Mouse (Mus musculus): ENCODE results near the gene Btbd35f29. TPM values are rescaled to one million over a fixed set of nuclear protein-coding genes. Genes with fewer than 3 reads are reported as not detected.
"Not testable (repeated sequence)": the region's sequence is repeated elsewhere in the genome, so short reads cannot be mapped to it uniquely, and the experiment has no call there.

Btbd35f29 gene
- not detected in 2 replicates for total RNA-seq (2014; rRNA removed; ENCODE audit: low replicate concordance)
- not detected in 2 replicates for polyA plus RNA-seq (2015; fragmentation: Nextera tagmentation; extraction: Ambion mirVana)

GRCm38 (mm10) chrX:31117374-31117773 lies at the start of gene Btbd35f29:
Btbd35f29 (plus strand) TSS chrX:31117674.
- H3K36me3 ChIP-seq (replicated peaks; ENCODE audit: control insufficient read depth, insufficient read depth, low read length); H3K27ac ChIP-seq (ENCODE audit: low read depth); H3K4me1 ChIP-seq (ENCODE audit: control insufficient read depth, insufficient read depth); H3K27me3 ChIP-seq (ENCODE audit: control insufficient read depth, insufficient read depth, low read length); H3K9ac ChIP-seq (replicated peaks; ENCODE audit: low read depth, low read length); H3K9me3 ChIP-seq (replicated peaks; ENCODE audit: control insufficient read depth, low read length); H3K4me3 ChIP-seq (ENCODE audit: low read depth, low read length); ATAC-seq (ENCODE audit: insufficient read depth, low read depth); DNase-seq (ENCODE audit: low spot score); H3K4me2 ChIP-seq (ENCODE audit: low read depth, low read length): not testable (repeated sequence)
- no CpG with 5 or more reads among the region's 4 CpGs for WGBS

DNA sequence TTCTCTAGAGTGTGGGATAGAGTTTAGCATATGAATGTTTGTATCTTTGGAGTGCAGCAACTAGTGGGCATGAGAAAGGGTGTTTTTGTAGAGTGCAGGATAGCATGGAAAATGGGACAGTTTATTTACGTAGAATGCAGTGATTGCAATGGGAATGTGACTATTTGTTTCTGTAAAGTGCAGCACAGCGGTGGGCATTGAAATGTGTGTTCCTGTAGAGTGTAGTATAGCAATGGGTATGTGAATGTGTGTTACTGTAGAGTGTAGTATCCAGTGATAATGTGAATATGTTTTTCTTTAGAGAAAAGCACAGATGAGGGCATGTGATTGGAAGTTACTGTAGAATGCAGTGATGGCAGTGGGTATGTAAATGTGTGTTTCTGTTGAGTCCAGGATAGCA lies 23.9 kb downstream of the Btbd35f29 start:
- not testable (repeated sequence) for H3K4me2 ChIP-seq (ENCODE audit: low read depth, low read length); H3K9ac ChIP-seq (replicated peaks; ENCODE audit: low read depth, low read length); ATAC-seq (ENCODE audit: insufficient read depth, low read depth); H3K27me3 ChIP-seq (ENCODE audit: control insufficient read depth, insufficient read depth, low read length); H3K27ac ChIP-seq (ENCODE audit: low read depth); H3K9me3 ChIP-seq (replicated peaks; ENCODE audit: control insufficient read depth, low read length); H3K36me3 ChIP-seq (replicated peaks; ENCODE audit: control insufficient read depth, insufficient read depth, low read length); H3K4me1 ChIP-seq (ENCODE audit: control insufficient read depth, insufficient read depth); H3K4me3 ChIP-seq (ENCODE audit: low read depth, low read length); DNase-seq (ENCODE audit: low spot score)
- 62% methylated on average over 2 of the region's 2 CpGs for WGBS

DNA sequence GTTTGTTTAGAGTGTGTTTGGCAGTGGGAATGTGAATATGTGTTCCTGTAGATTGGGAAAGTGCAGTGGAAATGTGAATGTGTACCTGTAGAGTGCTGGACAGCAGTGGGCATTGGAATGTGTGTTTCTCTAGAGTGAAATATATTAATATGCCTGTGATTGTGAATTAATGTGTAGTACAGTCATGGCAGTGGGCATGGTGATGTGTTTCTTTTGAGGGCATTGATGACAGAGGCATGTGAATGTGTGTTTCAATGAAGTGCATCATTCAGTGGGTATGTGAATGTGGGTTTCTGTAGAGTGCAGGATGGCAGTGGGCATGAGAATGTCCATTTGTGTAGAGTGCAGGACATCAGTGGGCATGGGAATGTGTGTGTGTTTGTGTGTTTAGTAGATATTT lies 27.7 kb downstream of the Btbd35f29 start:
- H3K4me3 ChIP-seq (ENCODE audit: low read depth, low read length); H3K9ac ChIP-seq (replicated peaks; ENCODE audit: low read depth, low read length); H3K4me2 ChIP-seq (ENCODE audit: low read depth, low read length); H3K36me3 ChIP-seq (replicated peaks; ENCODE audit: control insufficient read depth, insufficient read depth, low read length); H3K27ac ChIP-seq (ENCODE audit: low read depth); H3K27me3 ChIP-seq (ENCODE audit: control insufficient read depth, insufficient read depth, low read length); H3K9me3 ChIP-seq (replicated peaks; ENCODE audit: control insufficient read depth, low read length); DNase-seq (ENCODE audit: low spot score); H3K4me1 ChIP-seq (ENCODE audit: control insufficient read depth, insufficient read depth); ATAC-seq (ENCODE audit: insufficient read depth, low read depth): not testable (repeated sequence)

DNA sequence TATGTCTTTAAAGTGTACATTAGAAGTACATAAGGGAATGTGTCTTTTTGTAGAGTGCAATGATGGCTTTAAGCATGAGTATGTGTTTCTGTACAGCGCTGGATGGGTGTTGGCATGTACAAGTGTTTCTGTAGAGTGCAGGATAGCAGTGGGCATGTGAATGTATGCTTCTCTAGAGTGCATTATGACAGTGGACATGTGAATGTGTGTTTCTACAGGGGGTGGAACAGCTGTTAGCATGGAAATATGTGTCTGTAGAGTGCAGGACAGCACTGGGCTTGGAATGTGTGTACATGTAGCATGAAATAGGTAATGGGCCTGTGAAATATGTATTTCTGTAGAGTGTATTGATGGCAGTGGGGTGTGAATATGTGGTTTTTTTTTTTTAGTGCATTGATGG lies 28.4 kb downstream of the Btbd35f29 start:
- not testable (repeated sequence) for H3K4me3 ChIP-seq (ENCODE audit: low read depth, low read length)

GRCm38 (mm10) chrX:31158534-31159085 lies 41.1 kb downstream of the Btbd35f29 start:
- WGBS = 63% methylated on average over 2 of the region's 2 CpGs
- not testable (repeated sequence) for ATAC-seq (ENCODE audit: insufficient read depth, low read depth)

More for the DNA sequence above, 28.4 kb downstream of the Btbd35f29 start:
- not testable (repeated sequence) for H3K9ac ChIP-seq (replicated peaks; ENCODE audit: low read depth, low read length); H3K27me3 ChIP-seq (ENCODE audit: control insufficient read depth, insufficient read depth, low read length); DNase-seq (ENCODE audit: low spot score); H3K4me2 ChIP-seq (ENCODE audit: low read depth, low read length); H3K27ac ChIP-seq (ENCODE audit: low read depth); H3K9me3 ChIP-seq (replicated peaks; ENCODE audit: control insufficient read depth, low read length); ATAC-seq (ENCODE audit: insufficient read depth, low read depth); H3K4me1 ChIP-seq (ENCODE audit: control insufficient read depth, insufficient read depth); H3K36me3 ChIP-seq (replicated peaks; ENCODE audit: control insufficient read depth, insufficient read depth, low read length)
- WGBS = 78% methylated on average over 1 of the region's 1 CpGs

GRCm38 (mm10) chrX:31159450-31160322 lies 42.2 kb downstream of the Btbd35f29 start:
- ATAC-seq (ENCODE audit: insufficient read depth, low read depth) = not testable (repeated sequence)

More at GRCm38 (mm10) chrX:31158534-31159085, 41.1 kb downstream of the Btbd35f29 start:
- not testable (repeated sequence) for H3K4me2 ChIP-seq (ENCODE audit: low read depth, low read length); H3K4me3 ChIP-seq (ENCODE audit: low read depth, low read length); H3K36me3 ChIP-seq (replicated peaks; ENCODE audit: control insufficient read depth, insufficient read depth, low read length); H3K9ac ChIP-seq (replicated peaks; ENCODE audit: low read depth, low read length); H3K4me1 ChIP-seq (ENCODE audit: control insufficient read depth, insufficient read depth); H3K27ac ChIP-seq (ENCODE audit: low read depth); DNase-seq (ENCODE audit: low spot score); H3K9me3 ChIP-seq (replicated peaks; ENCODE audit: control insufficient read depth, low read length); H3K27me3 ChIP-seq (ENCODE audit: control insufficient read depth, insufficient read depth, low read length)

GRCm38 (mm10) chrX:31160554-31160953 lies 43.1 kb downstream of the Btbd35f29 start:
- not testable (repeated sequence) for ATAC-seq (ENCODE audit: insufficient read depth, low read depth); H3K27ac ChIP-seq (ENCODE audit: low read depth); DNase-seq (ENCODE audit: low spot score); H3K4me3 ChIP-seq (ENCODE audit: low read depth, low read length); H3K4me2 ChIP-seq (ENCODE audit: low read depth, low read length); H3K27me3 ChIP-seq (ENCODE audit: control insufficient read depth, insufficient read depth, low read length); H3K36me3 ChIP-seq (replicated peaks; ENCODE audit: control insufficient read depth, insufficient read depth, low read length); H3K4me1 ChIP-seq (ENCODE audit: control insufficient read depth, insufficient read depth); H3K9me3 ChIP-seq (replicated peaks; ENCODE audit: control insufficient read depth, low read length); H3K9ac ChIP-seq (replicated peaks; ENCODE audit: low read depth, low read length)
- 71% methylated on average over 4 of the region's 4 CpGs for WGBS

More at GRCm38 (mm10) chrX:31159450-31160322, 42.2 kb downstream of the Btbd35f29 start:
- H3K36me3 ChIP-seq (replicated peaks; ENCODE audit: control insufficient read depth, insufficient read depth, low read length); H3K27ac ChIP-seq (ENCODE audit: low read depth); DNase-seq (ENCODE audit: low spot score); H3K9ac ChIP-seq (replicated peaks; ENCODE audit: low read depth, low read length); H3K4me3 ChIP-seq (ENCODE audit: low read depth, low read length); H3K9me3 ChIP-seq (replicated peaks; ENCODE audit: control insufficient read depth, low read length); H3K4me1 ChIP-seq (ENCODE audit: control insufficient read depth, insufficient read depth); H3K4me2 ChIP-seq (ENCODE audit: low read depth, low read length); H3K27me3 ChIP-seq (ENCODE audit: control insufficient read depth, insufficient read depth, low read length): not testable (repeated sequence)
- WGBS = 43% methylated on average over 2 of the region's 2 CpGs

- H3K4me3 ChIP-seq (ENCODE audit: low read depth, low read length); DNase-seq (ENCODE audit: low spot score); H3K36me3 ChIP-seq (replicated peaks; ENCODE audit: control insufficient read depth, insufficient read depth, low read length); ATAC-seq (ENCODE audit: insufficient read depth, low read depth); H3K27me3 ChIP-seq (ENCODE audit: control insufficient read depth, insufficient read depth, low read length); H3K4me1 ChIP-seq (ENCODE audit: control insufficient read depth, insufficient read depth); H3K9me3 ChIP-seq (replicated peaks; ENCODE audit: control insufficient read depth, low read length); H3K4me2 ChIP-seq (ENCODE audit: low read depth, low read length); H3K27ac ChIP-seq (ENCODE audit: low read depth); H3K9ac ChIP-seq (replicated peaks; ENCODE audit: low read depth, low read length): not testable (repeated sequence)
- WGBS = 67% methylated on average over 3 of the region's 3 CpGs
Measured at GRCm38 (mm10) chrX:31162638-31163037, 45.2 kb downstream of the Btbd35f29 start.
